Mouse (Mus musculus): Measurements from ENCODE around the gene Lipc.

Lipc gene

GRCm38 (mm10) chr9:70979171-70979570 lies 27.1 kb upstream of the Lipc start:
- peaks cover 3% of the 10 kb centered on the region; the same call in 1 of the 2 replicates for H3K9me3 ChIP-seq (ENCODE audit: low read length)
- H3K4me3 ChIP-seq (replicated peaks; ENCODE audit: low read length): no peak overlapping the region
- no peaks in the 10 kb centered on the region for H3K27me3 ChIP-seq (ENCODE audit: insufficient read depth, low read length)
- H3K4me1 ChIP-seq (replicated peaks; ENCODE audit: low read depth, low read length): no peaks in the 10 kb centered on the region
- no peaks in the 10 kb centered on the region for H3K36me3 ChIP-seq (ENCODE audit: insufficient read depth, low read length)
- no peak for TF ChIP-seq POU5F1 (IDR thresholded peaks at IDR 0.05; ENCODE audit: borderline replicate concordance, low read length)
- TF ChIP-seq NANOG (IDR thresholded peaks at IDR 0.05; ENCODE audit: borderline replicate concordance, low read length): no peak
- no peak for TF ChIP-seq CTCF (conservative IDR thresholded peaks at IDR 0.05; ENCODE audit: low read length)

- H3K4me1 ChIP-seq (replicated peaks; ENCODE audit: low read depth, low read length): no peaks in the 10 kb centered on the region
- no peaks in the 10 kb centered on the region for H3K27me3 ChIP-seq (ENCODE audit: insufficient read depth, low read length)
- TF ChIP-seq CTCF (conservative IDR thresholded peaks at IDR 0.05; ENCODE audit: low read length) (no peak), NANOG (IDR thresholded peaks at IDR 0.05; ENCODE audit: borderline replicate concordance, low read length) (no peak), POU5F1 (IDR thresholded peaks at IDR 0.05; ENCODE audit: borderline replicate concordance, low read length) (no peak)
- H3K4me3 ChIP-seq (replicated peaks; ENCODE audit: low read length): no peak overlapping the region
- H3K9me3 ChIP-seq (ENCODE audit: low read length): peaks cover 3% of the 10 kb centered on the region; the same call in 1 of the 2 replicates
- no peaks in the 10 kb centered on the region for H3K36me3 ChIP-seq (ENCODE audit: insufficient read depth, low read length)
Measured at GRCm38 (mm10) chr9:70977392-70977791, 25.4 kb upstream of the Lipc start.

GRCm38 (mm10) chr9:70975921-70976320 lies 23.9 kb upstream of the Lipc start:
- no peak overlapping the region for H3K4me3 ChIP-seq (replicated peaks; ENCODE audit: low read length)
- peaks cover 3% of the 10 kb centered on the region; the same call in 1 of the 2 replicates for H3K9me3 ChIP-seq (ENCODE audit: low read length)
- H3K27me3 ChIP-seq (ENCODE audit: insufficient read depth, low read length): no peaks in the 10 kb centered on the region

GRCm38 (mm10) chr9:70973286-70973685 lies 21.3 kb upstream of the Lipc start:
- no peaks in the 10 kb centered on the region for H3K27me3 ChIP-seq (ENCODE audit: insufficient read depth, low read length)
- no peak overlapping the region for H3K4me3 ChIP-seq (replicated peaks; ENCODE audit: low read length)
- H3K4me1 ChIP-seq (replicated peaks; ENCODE audit: low read depth, low read length): no peaks in the 10 kb centered on the region
- TF ChIP-seq POU5F1 (IDR thresholded peaks at IDR 0.05; ENCODE audit: borderline replicate concordance, low read length): no peak
- TF ChIP-seq NANOG (IDR thresholded peaks at IDR 0.05; ENCODE audit: borderline replicate concordance, low read length): no peak
- TF ChIP-seq CTCF (conservative IDR thresholded peaks at IDR 0.05; ENCODE audit: low read length): no peak
- no peaks in the 10 kb centered on the region for H3K36me3 ChIP-seq (ENCODE audit: insufficient read depth, low read length)
- peaks cover 3% of the 10 kb centered on the region; the same call in 1 of the 2 replicates for H3K9me3 ChIP-seq (ENCODE audit: low read length)

More at GRCm38 (mm10) chr9:70975921-70976320, 23.9 kb upstream of the Lipc start:
- no peaks in the 10 kb centered on the region for H3K36me3 ChIP-seq (ENCODE audit: insufficient read depth, low read length)
- no peaks in the 10 kb centered on the region for H3K4me1 ChIP-seq (replicated peaks; ENCODE audit: low read depth, low read length)
- TF ChIP-seq CTCF (conservative IDR thresholded peaks at IDR 0.05; ENCODE audit: low read length): no peak
- TF ChIP-seq POU5F1 (IDR thresholded peaks at IDR 0.05; ENCODE audit: borderline replicate concordance, low read length): no peak
- TF ChIP-seq NANOG (IDR thresholded peaks at IDR 0.05; ENCODE audit: borderline replicate concordance, low read length): no peak

- Histone ChIP-seq H3K36me3 (ENCODE audit: insufficient read depth, low read length) (no peaks in the 10 kb centered on the region), H3K27me3 (ENCODE audit: insufficient read depth, low read length) (no peaks in the 10 kb centered on the region), H3K4me3 (replicated peaks; ENCODE audit: low read length) (no peak overlapping the region), H3K9me3 (ENCODE audit: low read length) (no peaks in the 10 kb centered on the region), H3K4me1 (replicated peaks; ENCODE audit: low read depth, low read length) (no peaks in the 10 kb centered on the region)
- TF ChIP-seq NANOG (IDR thresholded peaks at IDR 0.05; ENCODE audit: borderline replicate concordance, low read length) (no peak), POU5F1 (IDR thresholded peaks at IDR 0.05; ENCODE audit: borderline replicate concordance, low read length) (no peak), CTCF (conservative IDR thresholded peaks at IDR 0.05; ENCODE audit: low read length) (no peak)
Measured at GRCm38 (mm10) chr9:70969244-70969643, 17.2 kb upstream of the Lipc start.

GRCm38 (mm10) chr9:70965999-70966994 lies 14.3 kb upstream of the Lipc start:
- H3K4me3 ChIP-seq (replicated peaks; ENCODE audit: low read length): no peak overlapping the region
- TF ChIP-seq CTCF (conservative IDR thresholded peaks at IDR 0.05; ENCODE audit: low read length): no peak
- TF ChIP-seq POU5F1 (IDR thresholded peaks at IDR 0.05; ENCODE audit: borderline replicate concordance, low read length): no peak
- TF ChIP-seq NANOG (IDR thresholded peaks at IDR 0.05; ENCODE audit: borderline replicate concordance, low read length): no peak
- no peaks in the 10 kb centered on the region for H3K27me3 ChIP-seq (ENCODE audit: insufficient read depth, low read length)
- H3K4me1 ChIP-seq (replicated peaks; ENCODE audit: low read depth, low read length): no peaks in the 10 kb centered on the region
- H3K36me3 ChIP-seq (ENCODE audit: insufficient read depth, low read length): no peaks in the 10 kb centered on the region
- H3K9me3 ChIP-seq (ENCODE audit: low read length): no peaks in the 10 kb centered on the region

- no peak for TF ChIP-seq POU5F1 (IDR thresholded peaks at IDR 0.05; ENCODE audit: borderline replicate concordance, low read length)
- TF ChIP-seq CTCF (conservative IDR thresholded peaks at IDR 0.05; ENCODE audit: low read length): no peak
- no peak for TF ChIP-seq NANOG (IDR thresholded peaks at IDR 0.05; ENCODE audit: borderline replicate concordance, low read length)
Measured at GRCm38 (mm10) chr9:70965422-70965821, 13.4 kb upstream of the Lipc start.

GRCm38 (mm10) chr9:70965011-70965410 lies 13.0 kb upstream of the Lipc start:
- no peak for TF ChIP-seq POU5F1 (IDR thresholded peaks at IDR 0.05; ENCODE audit: borderline replicate concordance, low read length)
- TF ChIP-seq CTCF (conservative IDR thresholded peaks at IDR 0.05; ENCODE audit: low read length): no peak
- no peak for TF ChIP-seq NANOG (IDR thresholded peaks at IDR 0.05; ENCODE audit: borderline replicate concordance, low read length)
- no peaks in the 10 kb centered on the region for H3K9me3 ChIP-seq (ENCODE audit: low read length)
- no peaks in the 10 kb centered on the region for H3K4me1 ChIP-seq (replicated peaks; ENCODE audit: low read depth, low read length)
- no peak overlapping the region for H3K4me3 ChIP-seq (replicated peaks; ENCODE audit: low read length)
- H3K36me3 ChIP-seq (ENCODE audit: insufficient read depth, low read length): no peaks in the 10 kb centered on the region
- no peaks in the 10 kb centered on the region for H3K27me3 ChIP-seq (ENCODE audit: insufficient read depth, low read length)

More at GRCm38 (mm10) chr9:70965422-70965821, 13.4 kb upstream of the Lipc start:
- no peaks in the 10 kb centered on the region for H3K9me3 ChIP-seq (ENCODE audit: low read length)
- H3K4me3 ChIP-seq (replicated peaks; ENCODE audit: low read length): no peak overlapping the region
- no peaks in the 10 kb centered on the region for H3K4me1 ChIP-seq (replicated peaks; ENCODE audit: low read depth, low read length)
- H3K36me3 ChIP-seq (ENCODE audit: insufficient read depth, low read length): no peaks in the 10 kb centered on the region
- H3K27me3 ChIP-seq (ENCODE audit: insufficient read depth, low read length): no peaks in the 10 kb centered on the region

All from E14TG2a.4 (cell line).